Mouse (Mus musculus) hindbrain, embryonic 13.5 days (tissue): ENCODE data around the gene Mmp28. TPM values are rescaled to one million over a fixed set of nuclear protein-coding genes. Genes with fewer than 3 reads are reported as not detected.

Source experiments
- ATAC-seq: fragments of 200-750 bp; cut with Nextera tagmentation; 2 replicates; pipeline ENCODE4 v1.8.0; 2017; ENCODE audit warnings: moderate TSS enrichment; ENCODE audit not compliant: low FRiP score
- H3K27ac ChIP-seq: fragments of 300-500 bp; sonication (generic); 2 replicates; pipeline ENCODE4 v1.5.1; 2015; ENCODE audit warnings: inconsistent platforms, mild to moderate bottlenecking, moderate library complexity
- H3K27me3 ChIP-seq: fragments of 300-500 bp; sonication (generic); 2 replicates; pipeline ENCODE4 v1.6.1; 2015; ENCODE audit warnings: mild to moderate bottlenecking, inconsistent platforms
- H3K36me3 ChIP-seq: fragments of 300-500 bp; sonication (generic); 2 replicates; pipeline ENCODE4 v1.6.1; 2015; ENCODE audit warnings: mild to moderate bottlenecking, inconsistent platforms
- H3K4me1 ChIP-seq: fragments of 300-500 bp; sonication (generic); replicated peaks from 2 replicates; pipeline ENCODE4 v1.6.1; 2015; ENCODE audit warnings: inconsistent platforms
- H3K4me2 ChIP-seq: fragments of 300-500 bp; sonication (generic); 2 replicates; pipeline ENCODE4 v1.6.1; 2015; ENCODE audit warnings: inconsistent platforms, mild to moderate bottlenecking, moderate library complexity
- H3K4me3 ChIP-seq: fragments of 300-500 bp; sonication (generic); 2 replicates; pipeline ENCODE4 v1.5.1; 2015; ENCODE audit warnings: mild to moderate bottlenecking, inconsistent platforms
- H3K9ac ChIP-seq: fragments of 300-500 bp; sonication (generic); 2 replicates; pipeline ENCODE4 v1.6.1; 2015; ENCODE audit warnings: mild to moderate bottlenecking, inconsistent platforms
- H3K9me3 ChIP-seq: fragments of 300-500 bp; sonication (generic); 2 replicates; pipeline ENCODE4 v1.6.1; 2016; ENCODE audit warnings: inconsistent platforms
- WGBS: fragments of 180-500 bp; shearing (Covaris S2); methylation state at CpG from one replicate; pipeline ENCODE4 v1.1.7; 2015; 5-methylcytosine and 5-hydroxymethylcytosine counted together
- polyA plus RNA-seq: library from polyadenylated mRNA; unstranded; fragments of >200 nt; fragmentation: Nextera tagmentation; extraction: Ambion mirVana; gene quantifications from 2 replicates; pipeline ENCODE4 v1.2.1, GENCODE M21; 2015

Mmp28 gene
- polyA plus RNA-seq, 1 experiment from 2014 or later, result 3.5 TPM

- WGBS, result 6% methylated on average over 38 of the region's 38 CpGs
- no peaks in the 10 kb centered on the region for H3K9me3 ChIP-seq
- H3K9ac ChIP-seq, result peak overlapping the region; percentile 43; the same call in 1 of the 2 replicates
Observed at GRCm38 (mm10) chr11:83418566-83418965, 44.3 kb downstream of the Mmp28 start.

GRCm38 (mm10) chr11:83417708-83418107, 45.2 kb downstream of the Mmp28 start:
- no peak overlapping the region for H3K9ac ChIP-seq
- 86% methylated on average over 7 of the region's 7 CpGs for WGBS
- H3K4me2 ChIP-seq, result no peak overlapping the region
- no peak overlapping the region for H3K4me3 ChIP-seq
- no peaks in the 10 kb centered on the region; the same call in 1 of the 2 replicates for H3K36me3 ChIP-seq
- no peak for ATAC-seq
- peaks cover 16% of the 10 kb centered on the region for H3K4me1 ChIP-seq
- no peak overlapping the region for H3K27ac ChIP-seq
- no peaks in the 10 kb centered on the region for H3K9me3 ChIP-seq
- H3K27me3 ChIP-seq, result peaks cover 57% of the 10 kb centered on the region

More at GRCm38 (mm10) chr11:83418566-83418965, 44.3 kb downstream of the Mmp28 start:
- Histone ChIP-seq H3K4me3 (peak overlapping the region; percentile 18; the same call in 1 of the 2 replicates), H3K27me3 (peaks cover 57% of the 10 kb centered on the region), H3K4me1 (peaks cover 16% of the 10 kb centered on the region), H3K27ac (no peak overlapping the region), H3K36me3 (no peaks in the 10 kb centered on the region), H3K4me2 (peak overlapping the region; percentile 48)
- peak; percentile 65 for ATAC-seq

GRCm38 (mm10) chr11:83417080-83417479, 45.8 kb downstream of the Mmp28 start:
- Histone ChIP-seq H3K9ac (no peak overlapping the region), H3K4me2 (no peak overlapping the region), H3K27me3 (peaks cover 53% of the 10 kb centered on the region), H3K4me1 (peaks cover 19% of the 10 kb centered on the region), H3K9me3 (no peaks in the 10 kb centered on the region), H3K36me3 (no peaks in the 10 kb centered on the region; the same call in 1 of the 2 replicates), H3K27ac (no peak overlapping the region), H3K4me3 (no peak overlapping the region)
- ATAC-seq, result no peak
- 23% methylated on average over 5 of the region's 5 CpGs for WGBS

GRCm38 (mm10) chr11:83410510-83410909, 52.4 kb downstream of the Mmp28 start:
- no peaks in the 10 kb centered on the region for H3K9me3 ChIP-seq
- peaks cover 31% of the 10 kb centered on the region for H3K4me1 ChIP-seq
- peak overlapping the region; percentile 96 for H3K9ac ChIP-seq
- no peaks in the 10 kb centered on the region for H3K27me3 ChIP-seq
- 0 out of 2 replicates have a peak, but pooled peaks have one; percentile 9 for ATAC-seq
- no peak overlapping the region for H3K27ac ChIP-seq
- H3K4me2 ChIP-seq, result peak overlapping the region; percentile 78
- H3K4me3 ChIP-seq, result peak overlapping the region; percentile 91
- 17% methylated on average over 6 of the region's 6 CpGs for WGBS
- H3K36me3 ChIP-seq, result no peaks in the 10 kb centered on the region; the same call in 1 of the 2 replicates

- Histone ChIP-seq H3K4me3 (peak overlapping the region; percentile 91), H3K9ac (peak overlapping the region; percentile 96), H3K4me1 (peaks cover 31% of the 10 kb centered on the region), H3K4me2 (peak overlapping the region; percentile 78), H3K36me3 (no peaks in the 10 kb centered on the region; the same call in 1 of the 2 replicates), H3K9me3 (no peaks in the 10 kb centered on the region), H3K27me3 (no peaks in the 10 kb centered on the region), H3K27ac (peak overlapping the region; percentile 70)
- 0% methylated on average over 26 of the region's 40 CpGs for WGBS
- peak; percentile 71 for ATAC-seq
Observed at GRCm38 (mm10) chr11:83409792-83410291, 53.0 kb downstream of the Mmp28 start.

GRCm38 (mm10) chr11:83409087-83409754, 53.6 kb downstream of the Mmp28 start, which contains the start of gene Rasl10b:
Gene Rasl10b, plus strand, starts transcription at chr11:83409137.
- Histone ChIP-seq H3K27me3 (no peaks in the 10 kb centered on the region), H3K4me2 (peak within 1 kb of the TSS; percentile 78), H3K4me1 (peaks cover 31% of the 10 kb centered on the region), H3K36me3 (peaks cover 5% of the 10 kb centered on the region), H3K9ac (peak within 1 kb of the TSS; percentile 96), H3K9me3 (no peaks in the 10 kb centered on the region), H3K4me3 (peak within 1 kb of the TSS; percentile 91), H3K27ac (peak within 1 kb of the TSS; percentile 70)
- peak; percentile 87 for ATAC-seq
- under 1% methylated on average over 36 of the region's 44 CpGs for WGBS

- no peak for ATAC-seq
- 36% methylated on average over 8 of the region's 8 CpGs for WGBS
- H3K9ac ChIP-seq, result no peak overlapping the region
- H3K36me3 ChIP-seq, result peaks cover 14% of the 10 kb centered on the region
- H3K27ac ChIP-seq, result no peak overlapping the region
- H3K4me3 ChIP-seq, result no peak overlapping the region
- H3K4me1 ChIP-seq, result peaks cover 31% of the 10 kb centered on the region
- H3K4me2 ChIP-seq, result no peak overlapping the region
- H3K9me3 ChIP-seq, result no peaks in the 10 kb centered on the region
- no peaks in the 10 kb centered on the region for H3K27me3 ChIP-seq
Observed at GRCm38 (mm10) chr11:83408242-83408641, 54.6 kb downstream of the Mmp28 start.

GRCm38 (mm10) chr11:83406391-83406790, 56.5 kb downstream of the Mmp28 start:
- H3K4me1 ChIP-seq, result peaks cover 22% of the 10 kb centered on the region
- no peaks in the 10 kb centered on the region for H3K9me3 ChIP-seq
- WGBS, result 74% methylated on average over 3 of the region's 3 CpGs
- peaks cover 26% of the 10 kb centered on the region for H3K36me3 ChIP-seq
- no peak for ATAC-seq
- H3K27me3 ChIP-seq, result no peaks in the 10 kb centered on the region
- H3K27ac ChIP-seq, result no peak overlapping the region
- no peak overlapping the region for H3K4me2 ChIP-seq
- H3K9ac ChIP-seq, result no peak overlapping the region
- H3K4me3 ChIP-seq, result no peak overlapping the region

- H3K9ac ChIP-seq, result no peak overlapping the region
- no peaks in the 10 kb centered on the region for H3K9me3 ChIP-seq
- peaks cover 37% of the 10 kb centered on the region for H3K36me3 ChIP-seq
- no peak for ATAC-seq
- no peak overlapping the region for H3K4me3 ChIP-seq
- no peaks in the 10 kb centered on the region for H3K27me3 ChIP-seq
- H3K4me2 ChIP-seq, result no peak overlapping the region
- peaks cover under 1% of the 10 kb centered on the region; the same call in 1 of the 2 replicates for H3K4me1 ChIP-seq
- no peak overlapping the region for H3K27ac ChIP-seq
- 86% methylated on average over 7 of the region's 7 CpGs for WGBS
Observed at GRCm38 (mm10) chr11:83403787-83404186, 59.1 kb downstream of the Mmp28 start.

GRCm38 (mm10) chr11:83398724-83399123, 64.1 kb downstream of the Mmp28 start:
- Histone ChIP-seq H3K9ac (no peak overlapping the region), H3K4me1 (peaks cover 12% of the 10 kb centered on the region), H3K36me3 (peaks cover 49% of the 10 kb centered on the region), H3K4me2 (no peak overlapping the region), H3K27ac (no peak overlapping the region), H3K27me3 (no peaks in the 10 kb centered on the region), H3K9me3 (no peaks in the 10 kb centered on the region), H3K4me3 (no peak overlapping the region)
- no peak for ATAC-seq
- 80% methylated on average over 5 of the region's 5 CpGs for WGBS

- H3K4me3 ChIP-seq, result no peak overlapping the region
- no peak overlapping the region for H3K4me2 ChIP-seq
- WGBS, result 93% methylated on average over 7 of the region's 7 CpGs
- no peak overlapping the region for H3K27ac ChIP-seq
- no peaks in the 10 kb centered on the region for H3K27me3 ChIP-seq
- peaks cover 45% of the 10 kb centered on the region for H3K36me3 ChIP-seq
- ATAC-seq, result no peak
- no peak overlapping the region for H3K9ac ChIP-seq
- no peaks in the 10 kb centered on the region for H3K9me3 ChIP-seq
- peaks cover 12% of the 10 kb centered on the region for H3K4me1 ChIP-seq
Observed at GRCm38 (mm10) chr11:83397626-83398025, 65.2 kb downstream of the Mmp28 start.

GRCm38 (mm10) chr11:83394802-83395439, 68.0 kb downstream of the Mmp28 start:
- Histone ChIP-seq H3K27ac (no peak overlapping the region), H3K4me1 (peaks cover 12% of the 10 kb centered on the region), H3K9me3 (no peaks in the 10 kb centered on the region), H3K36me3 (peaks cover 57% of the 10 kb centered on the region), H3K4me2 (no peak overlapping the region), H3K4me3 (no peak overlapping the region), H3K9ac (no peak overlapping the region), H3K27me3 (no peaks in the 10 kb centered on the region)
- ATAC-seq, result no peak
- WGBS, result 18% methylated on average over 6 of the region's 6 CpGs
